Mouse (Mus musculus) CH12.LX (cell line): Measurements from ENCODE around the gene Adcy7. TPM values are rescaled to one million over a fixed set of nuclear protein-coding genes. Genes with fewer than 3 reads are reported as not detected.

ENCODE experiments used
- DNase-seq: peaks from one replicate; pipeline ENCODE4 v3.0.0-alpha.2; 2013; ENCODE audit errors: extremely low read depth
- H3K27ac ChIP-seq: 2 replicates; pipeline ENCODE4 v1.5.1; 2012; ENCODE audit warnings: low read depth, mild to moderate bottlenecking, control low read depth, moderate library complexity; ENCODE audit not compliant: insufficient read depth
- H3K27me3 ChIP-seq: replicated peaks from 2 replicates; pipeline ENCODE3; 2012; ENCODE audit warnings: inconsistent platforms
- H3K36me3 ChIP-seq, 2 experiments: replicated peaks in 1 of 2; 2 replicates each; pipeline versions ENCODE3 to v1.6.1; 2012; ENCODE audit warnings: inconsistent platforms in 1 of 2, low read length in 1 of 2, mild to moderate bottlenecking in 1 of 2, mixed read lengths in 1 of 2, moderate library complexity in 1 of 2; ENCODE audit not compliant: control insufficient read depth in 1 of 2, insufficient read depth in 1 of 2
- H3K4me1 ChIP-seq, 2 experiments: 2 replicates each; pipeline ENCODE4 v1.6.1; 2012; ENCODE audit warnings: inconsistent platforms in 1 of 2, moderate library complexity in 1 of 2; ENCODE audit not compliant: insufficient read depth in 2 of 2, control insufficient read depth in 1 of 2
- H3K4me2 ChIP-seq: 2 replicates; pipeline ENCODE4 v1.6.1; 2012; ENCODE audit warnings: low read depth, mild to moderate bottlenecking, control low read depth; ENCODE audit not compliant: poor library complexity, insufficient read depth, severe bottlenecking
- H3K4me3 ChIP-seq, 3 experiments: fragments of 150-350 bp in 1 of 3; sonication (generic) in 1 of 3; replicated peaks in 1 of 3; 2 replicates each; pipeline versions ENCODE3 to v1.5.1; 2011 to 2012; ENCODE audit warnings: low read depth in 2 of 3, low read length in 2 of 3, mild to moderate bottlenecking in 2 of 3, moderate library complexity in 2 of 3, control low read depth in 1 of 3, improper control_type of control experiment in 1 of 3, inconsistent platforms in 1 of 3, mixed read lengths in 1 of 3; ENCODE audit not compliant: poor library complexity in 1 of 3
- H3K79me2 ChIP-seq: replicated peaks from 2 replicates; pipeline ENCODE4 v1.6.1; 2012; ENCODE audit warnings: mild to moderate bottlenecking, moderate library complexity; ENCODE audit not compliant: control insufficient read depth, poor library complexity, insufficient read depth, severe bottlenecking; ENCODE audit errors: extremely low read depth
- H3K9ac ChIP-seq: 2 replicates; pipeline ENCODE4 v1.6.1; 2012; ENCODE audit warnings: low read depth, mild to moderate bottlenecking, control low read depth, moderate library complexity; ENCODE audit not compliant: insufficient read depth
- H3K9me3 ChIP-seq: replicated peaks from 2 replicates; pipeline ENCODE3; 2012; ENCODE audit warnings: low read length, inconsistent platforms, mixed read lengths
- BHLHE40 ChIP-seq: IDR thresholded peaks from 2 replicates; pipeline ENCODE4 v1.6.1; 2011; ENCODE audit warnings: mild to moderate bottlenecking, low read depth, low read length, improper control_type of control experiment
- CHD1 ChIP-seq: IDR thresholded peaks from 2 replicates; pipeline ENCODE4 v1.6.1; 2012; ENCODE audit warnings: low read depth, low read length, improper control_type of control experiment, inconsistent platforms
- E2F4 ChIP-seq: IDR thresholded peaks from 2 replicates; pipeline ENCODE4 v1.6.1; 2011; ENCODE audit warnings: low read depth, low read length, improper control_type of control experiment; ENCODE audit not compliant: insufficient replicate concordance
- ELF1 ChIP-seq: IDR thresholded peaks from 2 replicates; pipeline ENCODE4 v1.6.1; 2014; ENCODE audit warnings: low read depth, mild to moderate bottlenecking, inconsistent platforms, low read length, improper control_type of control experiment
- EP300 ChIP-seq: IDR thresholded peaks from 2 replicates; pipeline ENCODE4 v1.6.1; 2011; ENCODE audit warnings: low read length, improper control_type of control experiment
- ETS1 ChIP-seq: conservative IDR thresholded peaks from 2 replicates; pipeline ENCODE4 v1.6.1; 2012; ENCODE audit warnings: low read depth, mild to moderate bottlenecking, inconsistent platforms, low read length, improper control_type of control experiment, moderate library complexity
- HCFC1 ChIP-seq: IDR thresholded peaks from 2 replicates; pipeline ENCODE4 v1.6.1; 2012; ENCODE audit warnings: low read depth, mild to moderate bottlenecking, inconsistent platforms, low read length, improper control_type of control experiment
- IRF4 ChIP-seq: IDR thresholded peaks from 2 replicates; pipeline ENCODE4 v1.6.1; 2014; ENCODE audit warnings: low read depth, mild to moderate bottlenecking, inconsistent platforms, low read length, improper control_type of control experiment
- JUN ChIP-seq: IDR thresholded peaks from 2 replicates; pipeline ENCODE4 v1.6.1; 2011; ENCODE audit warnings: low read depth, mild to moderate bottlenecking, low read length, improper control_type of control experiment, moderate library complexity; ENCODE audit not compliant: insufficient read depth
- JUND ChIP-seq: conservative IDR thresholded peaks from 2 replicates; pipeline ENCODE4 v1.6.1; 2011; ENCODE audit warnings: low read depth, low read length, improper control_type of control experiment
- KAT2A ChIP-seq: IDR thresholded peaks from 2 replicates; pipeline ENCODE4 v1.6.1; 2012; ENCODE audit warnings: low read length, improper control_type of control experiment, inconsistent platforms; ENCODE audit not compliant: insufficient replicate concordance
- MAX ChIP-seq: IDR thresholded peaks from 2 replicates; pipeline ENCODE4 v1.6.1; 2011; ENCODE audit warnings: low read length, improper control_type of control experiment
- NELFE ChIP-seq: IDR thresholded peaks from 2 replicates; pipeline ENCODE4 v1.6.1; 2011; ENCODE audit warnings: low read depth, low read length, improper control_type of control experiment
- NRF1 ChIP-seq: IDR thresholded peaks from 2 replicates; pipeline ENCODE4 v1.6.1; 2014; ENCODE audit warnings: low read depth, mild to moderate bottlenecking, inconsistent platforms, low read length, improper control_type of control experiment, moderate library complexity
- POLR2A ChIP-seq: IDR thresholded peaks from 2 replicates; pipeline ENCODE4 v1.6.1; 2011; ENCODE audit warnings: low read depth, mild to moderate bottlenecking, improper control_type of control experiment, low read length
- RAD21 ChIP-seq: IDR thresholded peaks from 2 replicates; pipeline ENCODE4 v1.6.1; 2011; ENCODE audit warnings: low read depth, mild to moderate bottlenecking, low read length, improper control_type of control experiment, moderate library complexity
- RCOR1 ChIP-seq: conservative IDR thresholded peaks from 2 replicates; pipeline ENCODE4 v1.6.1; 2012; ENCODE audit warnings: low read depth, mild to moderate bottlenecking, inconsistent platforms, low read length, improper control_type of control experiment
- TBP ChIP-seq: conservative IDR thresholded peaks from 2 replicates; pipeline ENCODE4 v1.6.1; 2011; ENCODE audit warnings: low read depth, low read length, improper control_type of control experiment
- TCF12 ChIP-seq: IDR thresholded peaks from 2 replicates; pipeline ENCODE4 v1.6.1; 2014; ENCODE audit warnings: low read depth, mild to moderate bottlenecking, inconsistent platforms, low read length, improper control_type of control experiment
- ZKSCAN1 ChIP-seq: IDR thresholded peaks from 2 replicates; pipeline ENCODE4 v1.6.1; 2012; ENCODE audit warnings: low read depth, inconsistent platforms, low read length, improper control_type of control experiment, borderline replicate concordance
- ZNF384 ChIP-seq: IDR thresholded peaks from 2 replicates; pipeline ENCODE4 v1.6.1; 2012; ENCODE audit warnings: low read depth, low read length, improper control_type of control experiment, inconsistent platforms
- dilution Hi-C: fragments of 300-500 bp; cut with MboI; formaldehyde crosslinking; loops from 2 replicates; pipeline ENCODE4 v1.14.3; 2020; ENCODE audit warnings: low sequenced_read_pairs; ENCODE audit not compliant: extremely low pct_unique_long_range_greater_than_20kb, extremely low pct_ligation_motif_present
- in situ Hi-C: fragments of 300-500 bp; cut with MboI; formaldehyde crosslinking; loops from 3 replicates; pipeline ENCODE4 v1.14.3; 2019; ENCODE audit warnings: low sequenced_read_pairs, low pct_ligation_motif_present, low pct_unique_long_range_greater_than_20kb, mixed read lengths
- polyA plus RNA-seq: library from polyadenylated mRNA; unstranded; fragments of >175 nt; gene quantifications from 2 replicates; pipeline ENCODE4 v1.2.1, GENCODE M21; 2012; ENCODE audit warnings: low read depth; ENCODE audit not compliant: insufficient read length
- total RNA-seq, 2 experiments: library from RNA; depleted of rRNA; stranded (reverse); fragments of 300-350 nt in 1 of 2; fragments of >200 nt in 1 of 2; gene quantifications; 2 replicates each; pipeline ENCODE4 v1.2.3; 2012 to 2014

Adcy7 gene
- total and polyA plus RNA-seq, 3 experiments = 25.7 to 28.5 (median 27.0) TPM

- no peak overlapping the region for H3K9ac ChIP-seq
- no peak overlapping the region for H3K4me2 ChIP-seq
- no peaks in the 10 kb centered on the region for H3K79me2 ChIP-seq
- DNase-seq = no peak
- no peak overlapping the region for H3K4me3 ChIP-seq
- no peak for TF ChIP-seq MAX
- no peak for TF ChIP-seq TBP
- no peak for TF ChIP-seq JUND
- no peak for TF ChIP-seq POLR2A
- TF ChIP-seq BHLHE40 = no peak
- TF ChIP-seq E2F4 = no peak
- TF ChIP-seq ZNF384 = no peak
- no peak for TF ChIP-seq KAT2A
- no peak for TF ChIP-seq ZKSCAN1
- no peak for TF ChIP-seq ELF1
- TF ChIP-seq TCF12 = no peak
- TF ChIP-seq CHD1 = no peak
- dilution Hi-C loops = no loop called here
- no peaks in the 10 kb centered on the region for H3K9me3 ChIP-seq
- no peak overlapping the region for H3K27ac ChIP-seq
- in situ Hi-C loops = no loop called here
- no peaks in the 10 kb centered on the region for H3K4me1 ChIP-seq
- H3K36me3 ChIP-seq = peaks cover 93 to 100% of the 10 kb centered on the region in 2 experiments
- H3K27me3 ChIP-seq = no peaks in the 10 kb centered on the region
These were observed 49.2 kb downstream of the Adcy7 start for GRCm38 (mm10) chr8:88321387-88321786.

DNA sequence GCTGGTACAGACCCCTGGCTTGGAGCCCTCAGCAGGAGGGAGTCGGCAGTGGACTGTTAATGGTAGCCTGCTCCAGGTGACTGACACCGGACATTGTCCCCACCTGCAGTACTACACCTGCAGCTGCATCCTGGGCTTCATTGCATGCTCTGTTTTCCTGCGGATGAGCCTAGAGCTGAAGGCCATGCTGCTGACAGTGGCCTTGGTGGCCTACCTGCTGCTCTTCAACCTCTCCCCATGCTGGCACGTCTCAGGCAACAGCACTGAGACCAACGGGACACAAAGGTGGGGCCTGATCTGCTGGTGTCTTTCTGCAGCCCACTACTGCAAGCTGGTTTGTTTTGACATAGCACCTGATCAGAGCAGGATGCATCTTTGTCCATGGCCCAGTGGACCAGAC lies 51.3 kb downstream of the Adcy7 start:
- dilution Hi-C loops (no loop called here), in situ Hi-C loops (no loop called here)
- TF ChIP-seq HCFC1 = no peak
- no peak for TF ChIP-seq ETS1
- no peak for TF ChIP-seq JUN
- TF ChIP-seq ZKSCAN1 = no peak
- no peak for TF ChIP-seq NRF1
- TF ChIP-seq NELFE = no peak
- TF ChIP-seq CHD1 = no peak
- no peak for TF ChIP-seq BHLHE40
- TF ChIP-seq EP300 = no peak
- TF ChIP-seq RCOR1 = no peak
- no peak for TF ChIP-seq IRF4
- no peak for TF ChIP-seq RAD21
- Histone ChIP-seq H3K4me3 (no peak overlapping the region), H3K36me3 (peaks cover 90 to 100% of the 10 kb centered on the region in 2 experiments), H3K79me2 (no peaks in the 10 kb centered on the region), H3K9me3 (no peaks in the 10 kb centered on the region), H3K4me1 (no peaks in the 10 kb centered on the region), H3K27ac (no peak overlapping the region), H3K4me2 (no peak overlapping the region), H3K27me3 (no peaks in the 10 kb centered on the region), H3K9ac (no peak overlapping the region)
- no peak for DNase-seq
